Mouse (Mus musculus) thymus, adult 2 months (tissue): ENCODE data around the gene Mc1r.

Experiments used
- CTCF ChIP-seq: fragments of 200-500 bp; IDR thresholded peaks from 2 replicates; pipeline ENCODE4 v1.5.1; 2012; ENCODE audit warnings: mild to moderate bottlenecking, control low read depth, low read length, moderate library complexity, borderline replicate concordance; ENCODE audit not compliant: control insufficient read depth, poor library complexity, insufficient read depth; ENCODE audit errors: extremely low read depth
- POLR2A ChIP-seq: fragments of 200-500 bp; IDR thresholded peaks from 2 replicates; pipeline ENCODE4 v1.6.1; 2012; ENCODE audit warnings: mild to moderate bottlenecking, low read length, control low read depth, moderate library complexity; ENCODE audit not compliant: control insufficient read depth, poor library complexity, insufficient read depth; ENCODE audit errors: extremely low read depth

DNA sequence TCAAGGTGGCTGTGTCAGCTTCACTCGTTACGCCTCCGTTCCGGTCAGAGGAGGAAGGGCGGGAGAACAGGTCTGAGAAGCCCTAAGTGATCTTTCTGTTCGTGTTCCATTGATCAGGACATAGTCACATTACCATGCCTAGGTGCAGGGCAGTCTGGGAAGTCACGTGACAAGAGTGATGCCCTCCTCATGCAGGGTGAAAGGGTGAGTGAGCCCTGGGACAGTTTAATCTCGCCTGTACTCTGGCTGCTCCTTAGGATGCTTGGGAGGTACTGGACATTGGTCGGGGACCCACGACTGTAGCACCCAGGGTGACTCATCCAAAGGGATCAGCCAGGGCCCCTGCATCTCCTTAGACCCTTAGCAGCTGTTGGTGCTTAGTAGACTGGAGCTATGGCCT, 39.1 kb downstream of the Mc1r start:
- TF ChIP-seq CTCF, result no peak
- no peak for TF ChIP-seq POLR2A
